In genomic region chr7:45720413-45721233, GRCm38 (mm10) we compare ENCODE assay signal across 8 mouse cellular contexts. TPM values are rescaled to one million over a fixed set of nuclear protein-coding genes. Genes with fewer than 3 reads are reported as not detected.
DNase-seq lines count a peak whose midpoint lies in the region; ATAC-seq and TF ChIP-seq lines count a peak whose summit lies in the region.

Gene Fam83e, plus strand, starts transcription at chr7:45721212.

- peaks cover 46% of the 10 kb centered on the region for H3K4me1 ChIP-seq in limb, embryonic 10.5 days
- H3K4me1 ChIP-seq in stomach, embryonic 16.5 days (ENCODE audit: control insufficient read depth, insufficient read depth, low read length), result peaks cover 24% of the 10 kb centered on the region

- 0 out of 2 replicates have a peak within 1 kb of the TSS, but pooled peaks have one; percentile 93 for H3K4me3 ChIP-seq in gastrocnemius, adult 2 months
- H3K4me3 ChIP-seq in limb, embryonic 10.5 days, result peak within 1 kb of the TSS; percentile 74; the same call in 1 of the 2 replicates
- peak within 1 kb of the TSS; percentile 23 for H3K4me3 ChIP-seq in stomach, embryonic 16.5 days (replicated peaks; ENCODE audit: low read length)

- peak; percentile 82 for ATAC-seq in stomach, embryonic 16.5 days (ENCODE audit: insufficient read depth, low FRiP score)

- H3K27me3 ChIP-seq in limb, embryonic 10.5 days (ENCODE audit: low read depth, poor library complexity, severe bottlenecking), result no peaks in the 10 kb centered on the region
- H3K27me3 ChIP-seq in stomach, embryonic 16.5 days (ENCODE audit: control insufficient read depth, insufficient read depth, low read length), result no peaks in the 10 kb centered on the region

- no peak for DNase-seq in gastrocnemius, adult 2 months
- no peak for DNase-seq in gastrocnemius, postnatal 4 days (ENCODE audit: low spot score in 2 of 2)
- peak; percentile 3 for DNase-seq in right cerebral cortex, postnatal 4 days
- no peak for DNase-seq in right cerebral cortex, postnatal 25 days
- DNase-seq in limb, embryonic 10.5 days (ENCODE audit: low spot score), result no peak
- no peak for DNase-seq in layer of hippocampus, adult 11-12 months (ENCODE audit: low spot score)
- no peak for DNase-seq in left cerebral cortex, postnatal 14 days (ENCODE audit: low spot score in 2 of 2)

- intact Hi-C loops in gastrocnemius, adult 2 months (cut with DNase I), result no loop called here
- intact Hi-C loops in left cerebral cortex, postnatal 14 days (cut with DNase I), result no loop called here

- peak within 1 kb of the TSS; percentile 80 for H3K4me2 ChIP-seq in stomach, embryonic 16.5 days (ENCODE audit: low read depth, low read length)

- WGBS in limb, embryonic 10.5 days, result 84% methylated on average over 14 of the region's 14 CpGs
- 65% methylated on average over 14 of the region's 14 CpGs for WGBS in stomach, embryonic 16.5 days

- no peaks in the 10 kb centered on the region for H3K9me3 ChIP-seq in limb, embryonic 10.5 days (replicated peaks)
- no peaks in the 10 kb centered on the region for H3K9me3 ChIP-seq in stomach, embryonic 16.5 days (replicated peaks; ENCODE audit: control insufficient read depth, low read length)

- peak; percentile 5; the same call in 1 of the 2 replicates for TF ChIP-seq CTCF in gastrocnemius, adult 2 months (IDR thresholded peaks at IDR 0.05)

- peak within 1 kb of the TSS; percentile 93 for H3K9ac ChIP-seq in stomach, embryonic 16.5 days (ENCODE audit: low read length)

- H3K36me3 ChIP-seq in limb, embryonic 10.5 days, result peaks cover 70% of the 10 kb centered on the region
- H3K36me3 ChIP-seq in stomach, embryonic 16.5 days (ENCODE audit: control insufficient read depth, insufficient read depth, low read length), result peaks cover 12% of the 10 kb centered on the region

- peak within 1 kb of the TSS; percentile 79 for H3K27ac ChIP-seq in gastrocnemius, adult 2 months
- peak within 1 kb of the TSS; percentile 19; the same call in 1 of the 2 replicates for H3K27ac ChIP-seq in limb, embryonic 10.5 days
- H3K27ac ChIP-seq in stomach, embryonic 16.5 days (ENCODE audit: low read length), result peak within 1 kb of the TSS; percentile 78

RNA-seq across cellular contexts. Expression of gene Fam83e, which starts in this region (rescaled TPM):
- total RNA-seq in gastrocnemius, adult 2 months (2021), result under 1 TPM; 0.08 to 0.31 TPM
- total RNA-seq in gastrocnemius, postnatal 4 days (2021), result under 1 TPM; 0.34 to 0.52 TPM
- polyA plus RNA-seq in limb, embryonic 10.5 days (2016; fragmentation: Nextera tagmentation; extraction: Ambion mirVana), result 2.1 and 2.4 TPM in 2 replicates
- polyA plus RNA-seq in stomach, embryonic 16.5 days (2015; fragmentation: Nextera tagmentation; extraction: Ambion mirVana), result 16.0 and 24.7 TPM in 2 replicates
- total RNA-seq in left cerebral cortex, postnatal 14 days (2021), result under 1 TPM; 0.24 to 0.34 TPM

Comparison
In these comparisons a context has a peak if more than half of its experiments do, and no peak if none do; other contexts are left out.
1. H3K27ac ChIP-seq: peak in every context shown above with its lines; median percentile 79 in gastrocnemius, adult 2 months; 78 in stomach, embryonic 16.5 days; 19 in limb, embryonic 10.5 days.
2. H3K4me3 ChIP-seq: peak in every context shown above with its lines; median percentile 93 in gastrocnemius, adult 2 months; 74 in limb, embryonic 10.5 days; 23 in stomach, embryonic 16.5 days.